Mouse (Mus musculus) neural tube, embryonic 11.5 days (tissue): ENCODE data around the gene Ccdc70. TPM values are rescaled to one million over a fixed set of nuclear protein-coding genes. Genes with fewer than 3 reads are reported as not detected.

Experiments
- ATAC-seq: fragments of 200-750 bp; cut with Nextera tagmentation; 2 replicates; pipeline ENCODE4 v1.8.0; 2017; ENCODE audit warnings: moderate number of reproducible peaks, mild to moderate bottlenecking, moderate TSS enrichment, moderate library complexity; ENCODE audit not compliant: insufficient read depth, low FRiP score, low TSS enrichment
- DNase-seq: peaks from one replicate; pipeline ENCODE4 v3.0.0-alpha.2; 2015; ENCODE audit warnings: low spot score
- H3K27ac ChIP-seq: fragments of 300-500 bp; sonication (generic); 2 replicates; pipeline ENCODE4 v1.5.1; 2014; ENCODE audit warnings: low read depth, mild to moderate bottlenecking, low read length
- H3K27me3 ChIP-seq: fragments of 300-500 bp; sonication (generic); 2 replicates; pipeline ENCODE4 v1.6.1; 2014; ENCODE audit warnings: mild to moderate bottlenecking, low read length, mixed read lengths; ENCODE audit not compliant: control insufficient read depth, insufficient read depth
- H3K36me3 ChIP-seq: fragments of 300-500 bp; sonication (generic); 2 replicates; pipeline ENCODE4 v1.6.1; 2014; ENCODE audit warnings: mild to moderate bottlenecking, low read length, moderate library complexity, mixed read lengths; ENCODE audit not compliant: control insufficient read depth, insufficient read depth
- H3K4me1 ChIP-seq: fragments of 300-500 bp; sonication (generic); 2 replicates; pipeline ENCODE4 v1.6.1; 2014; ENCODE audit warnings: low read length, mixed read lengths; ENCODE audit not compliant: control insufficient read depth, insufficient read depth
- H3K4me2 ChIP-seq: fragments of 300-500 bp; sonication (generic); 2 replicates; pipeline ENCODE4 v1.6.1; 2014; ENCODE audit warnings: low read depth, mild to moderate bottlenecking, moderate library complexity
- H3K4me3 ChIP-seq: fragments of 300-500 bp; sonication (generic); 2 replicates; pipeline ENCODE4 v1.5.1; 2014; ENCODE audit warnings: low read depth, low read length
- H3K9ac ChIP-seq: fragments of 300-500 bp; sonication (generic); 2 replicates; pipeline ENCODE4 v1.6.1; 2014; ENCODE audit warnings: mild to moderate bottlenecking, low read length
- H3K9me3 ChIP-seq: fragments of 300-500 bp; sonication (generic); 2 replicates; pipeline ENCODE4 v1.6.1; 2016; ENCODE audit warnings: low read length; ENCODE audit not compliant: control insufficient read depth
- WGBS: fragments of 180-500 bp; shearing (Covaris S2); extraction: QIAGEN DNeasy Blood & Tissue Kit; methylation state at CpG from one replicate; pipeline ENCODE4 v1.1.7; 2014; 5-methylcytosine and 5-hydroxymethylcytosine counted together
- polyA plus RNA-seq: library from polyadenylated mRNA; unstranded; fragments of >200 nt; fragmentation: Nextera tagmentation; extraction: Ambion mirVana; gene quantifications from 2 replicates; pipeline ENCODE4 v1.2.1, GENCODE M21; 2014

Ccdc70 gene
- polyA plus RNA-seq, 1 experiment from 2014 or later = not detected

GRCm38 (mm10) chr8:21966646-21967045, 2.9 kb upstream of the Ccdc70 start:
- H3K36me3 ChIP-seq = no peaks in the 10 kb centered on the region
- ATAC-seq (no peak), DNase-seq (no peak)
- no peak overlapping the region for H3K9ac ChIP-seq
- 81% methylated on average over 1 of the region's 1 CpGs for WGBS
- H3K9me3 ChIP-seq = no peaks in the 10 kb centered on the region
- no peak overlapping the region for H3K4me3 ChIP-seq
- H3K4me1 ChIP-seq = no peaks in the 10 kb centered on the region
- no peak overlapping the region for H3K27ac ChIP-seq
- H3K27me3 ChIP-seq = no peaks in the 10 kb centered on the region
- H3K4me2 ChIP-seq = no peak overlapping the region

- 70% methylated on average over 4 of the region's 4 CpGs for WGBS
- Histone ChIP-seq H3K27me3 (no peaks in the 10 kb centered on the region), H3K27ac (no peak overlapping the region), H3K9ac (no peak overlapping the region), H3K4me3 (no peak overlapping the region), H3K4me2 (no peak overlapping the region), H3K36me3 (no peaks in the 10 kb centered on the region), H3K4me1 (no peaks in the 10 kb centered on the region), H3K9me3 (no peaks in the 10 kb centered on the region)
- no peak for DNase-seq
- no peak for ATAC-seq
Measured at GRCm38 (mm10) chr8:21978193-21978592, 8.6 kb downstream of the Ccdc70 start.

GRCm38 (mm10) chr8:21981664-21982337, 12.2 kb downstream of the Ccdc70 start:
- Histone ChIP-seq H3K4me1 (no peaks in the 10 kb centered on the region), H3K4me3 (no peak overlapping the region), H3K36me3 (no peaks in the 10 kb centered on the region), H3K9ac (no peak overlapping the region), H3K9me3 (no peaks in the 10 kb centered on the region), H3K4me2 (no peak overlapping the region), H3K27me3 (no peaks in the 10 kb centered on the region), H3K27ac (no peak overlapping the region)
- DNase-seq = no peak
- no peak for ATAC-seq
- WGBS = 63% methylated on average over 8 of the region's 8 CpGs

- ATAC-seq (no peak; the same call in 1 of the 2 replicates), DNase-seq (peak; percentile 31)
- Histone ChIP-seq H3K27ac (no peak overlapping the region), H3K4me3 (no peak overlapping the region), H3K36me3 (no peaks in the 10 kb centered on the region), H3K4me2 (no peak overlapping the region), H3K9me3 (no peaks in the 10 kb centered on the region), H3K27me3 (no peaks in the 10 kb centered on the region), H3K9ac (no peak overlapping the region), H3K4me1 (no peaks in the 10 kb centered on the region)
- 29% methylated on average over 6 of the region's 6 CpGs for WGBS
Measured at GRCm38 (mm10) chr8:21992184-21992583, 22.6 kb downstream of the Ccdc70 start.

- Histone ChIP-seq H3K4me2 (no peak overlapping the region), H3K4me3 (no peak overlapping the region), H3K9ac (no peak overlapping the region), H3K4me1 (no peaks in the 10 kb centered on the region), H3K27ac (no peak overlapping the region), H3K27me3 (no peaks in the 10 kb centered on the region), H3K36me3 (no peaks in the 10 kb centered on the region), H3K9me3 (no peaks in the 10 kb centered on the region)
- WGBS = 75% methylated on average over 3 of the region's 3 CpGs
- no peak for ATAC-seq
- no peak for DNase-seq
Measured at GRCm38 (mm10) chr8:21995181-21995580, 25.6 kb downstream of the Ccdc70 start.

GRCm38 (mm10) chr8:22004750-22005522, 35.4 kb downstream of the Ccdc70 start:
- Histone ChIP-seq H3K9me3 (no peaks in the 10 kb centered on the region), H3K27me3 (no peaks in the 10 kb centered on the region), H3K9ac (no peak overlapping the region), H3K4me1 (no peaks in the 10 kb centered on the region), H3K4me2 (no peak overlapping the region), H3K4me3 (no peak overlapping the region), H3K36me3 (no peaks in the 10 kb centered on the region), H3K27ac (no peak overlapping the region)
- 84% methylated on average over 14 of the region's 14 CpGs for WGBS
- no peak for ATAC-seq
- no peak for DNase-seq

GRCm38 (mm10) chr8:22006423-22006822, 36.8 kb downstream of the Ccdc70 start:
- Histone ChIP-seq H3K36me3 (no peaks in the 10 kb centered on the region), H3K9ac (no peak overlapping the region), H3K27ac (no peak overlapping the region), H3K9me3 (no peaks in the 10 kb centered on the region), H3K4me2 (no peak overlapping the region), H3K4me3 (no peak overlapping the region), H3K4me1 (no peaks in the 10 kb centered on the region), H3K27me3 (no peaks in the 10 kb centered on the region)
- ATAC-seq (no peak), DNase-seq (no peak)
- 91% methylated on average over 6 of the region's 6 CpGs for WGBS

GRCm38 (mm10) chr8:22009403-22009802, 39.8 kb downstream of the Ccdc70 start:
- ATAC-seq (no peak), DNase-seq (no peak)
- no peaks in the 10 kb centered on the region for H3K9me3 ChIP-seq
- H3K27me3 ChIP-seq = no peaks in the 10 kb centered on the region
- H3K4me1 ChIP-seq = no peaks in the 10 kb centered on the region
- 82% methylated on average over 3 of the region's 3 CpGs for WGBS
- H3K27ac ChIP-seq = no peak overlapping the region
- no peak overlapping the region for H3K4me2 ChIP-seq
- no peak overlapping the region for H3K4me3 ChIP-seq
- H3K9ac ChIP-seq = no peak overlapping the region
- H3K36me3 ChIP-seq = no peaks in the 10 kb centered on the region
